Mouse (Mus musculus): ENCODE measurements around the gene Fbxw8.

The Fbxw8 gene

GRCm38 (mm10) chr5:118108794-118109440, 46.3 kb downstream of the Fbxw8 start:
- DNase-seq (ENCODE audit: extremely low read depth, low read depth, low spot score), result no peak

- no peak for DNase-seq (ENCODE audit: extremely low read depth, low read depth, low spot score)
Measured at GRCm38 (mm10) chr5:118108124-118108793, 47.0 kb downstream of the Fbxw8 start.

- no peak for DNase-seq (ENCODE audit: extremely low read depth, low read depth, low spot score)
Measured at GRCm38 (mm10) chr5:118106667-118107066, 48.6 kb downstream of the Fbxw8 start.

GRCm38 (mm10) chr5:118105536-118105935, 49.7 kb downstream of the Fbxw8 start:
- no peak for DNase-seq (ENCODE audit: extremely low read depth, low read depth, low spot score)

- no peak for DNase-seq (ENCODE audit: extremely low read depth, low read depth, low spot score)
Measured at GRCm38 (mm10) chr5:118099870-118100478, 55.3 kb downstream of the Fbxw8 start.

GRCm38 (mm10) chr5:118099069-118099869, 56.0 kb downstream of the Fbxw8 start:
- DNase-seq (ENCODE audit: extremely low read depth, low read depth, low spot score), result no peak

- DNase-seq (ENCODE audit: extremely low read depth, low read depth, low spot score), result no peak
Measured at GRCm38 (mm10) chr5:118096317-118096716, 58.9 kb downstream of the Fbxw8 start.

- no peak for DNase-seq (ENCODE audit: extremely low read depth, low read depth, low spot score)
Measured at GRCm38 (mm10) chr5:118095849-118096248, 59.4 kb downstream of the Fbxw8 start.

GRCm38 (mm10) chr5:118095433-118095832, 59.8 kb downstream of the Fbxw8 start:
- no peak for DNase-seq (ENCODE audit: extremely low read depth, low read depth, low spot score)

- DNase-seq (ENCODE audit: extremely low read depth, low read depth, low spot score), result no peak
Measured at GRCm38 (mm10) chr5:118093321-118094035, 61.8 kb downstream of the Fbxw8 start.

- no peak for DNase-seq (ENCODE audit: extremely low read depth, low read depth, low spot score)
Measured at GRCm38 (mm10) chr5:118090837-118091236, 64.4 kb downstream of the Fbxw8 start.

- no peak for DNase-seq (ENCODE audit: extremely low read depth, low read depth, low spot score)
Measured at GRCm38 (mm10) chr5:118090101-118090500, 65.2 kb downstream of the Fbxw8 start.

GRCm38 (mm10) chr5:118089102-118089501, 66.2 kb downstream of the Fbxw8 start:
- no peak for DNase-seq (ENCODE audit: extremely low read depth, low read depth, low spot score)

- no peak for DNase-seq (ENCODE audit: extremely low read depth, low read depth, low spot score)
Measured at GRCm38 (mm10) chr5:118086956-118087355, 68.3 kb downstream of the Fbxw8 start.

- DNase-seq (ENCODE audit: extremely low read depth, low read depth, low spot score), result no peak
Measured at GRCm38 (mm10) chr5:118085313-118085712, 70.0 kb downstream of the Fbxw8 start.

- no peak for DNase-seq (ENCODE audit: extremely low read depth, low read depth, low spot score)
Measured at GRCm38 (mm10) chr5:118084171-118084727, 71.0 kb downstream of the Fbxw8 start.

- DNase-seq (ENCODE audit: extremely low read depth, low read depth, low spot score), result no peak
Measured at GRCm38 (mm10) chr5:118083060-118083638, 72.1 kb downstream of the Fbxw8 start.

- no peak for DNase-seq (ENCODE audit: extremely low read depth, low read depth, low spot score)
Measured at GRCm38 (mm10) chr5:118081996-118082395, 73.3 kb downstream of the Fbxw8 start.

GRCm38 (mm10) chr5:118081374-118081949, 73.8 kb downstream of the Fbxw8 start:
- DNase-seq (ENCODE audit: extremely low read depth, low read depth, low spot score), result no peak

- DNase-seq (ENCODE audit: extremely low read depth, low read depth, low spot score), result no peak
Measured at GRCm38 (mm10) chr5:118079839-118080250, 75.4 kb downstream of the Fbxw8 start.

All from fat pad, adult 2 months (tissue).